Comparison of ENCODE assay signal across 20 mouse cellular contexts in the genomic region with DNA sequence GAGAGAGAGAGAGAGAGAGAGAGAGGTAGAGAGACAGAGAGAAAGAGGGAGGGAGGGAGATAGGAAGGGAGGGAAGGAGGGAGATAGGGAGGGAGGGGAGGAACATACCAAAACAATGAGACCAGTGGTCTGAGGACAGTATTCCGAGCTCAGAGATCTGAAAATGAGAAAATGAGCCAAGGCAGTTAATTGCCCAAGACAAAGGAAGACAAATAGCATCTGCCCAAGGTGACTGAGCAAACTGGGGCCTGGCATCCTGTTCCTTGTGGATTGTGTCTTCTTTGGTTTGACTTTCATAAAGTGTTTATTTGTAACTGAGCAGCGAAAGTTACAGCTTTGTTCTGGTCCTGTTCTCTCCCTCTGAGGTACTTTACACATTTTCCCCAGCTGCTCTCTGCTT.
A peak's percentile ranks its signal among the peaks of the same experiment; 100 is the strongest.
DNase-seq lines count a peak whose midpoint lies in the region; ATAC-seq and TF ChIP-seq lines count a peak whose summit lies in the region.
"Had no signal": no experiment of that assay in that cellular context is flagged by ENCODE, and none has a peak within 500 bp of the region (broad histone marks: within the 10 kb centered on the region; RNA-seq: fewer than 3 reads in every experiment).

No protein-coding gene starts in this region.

- WGBS in kidney, embryonic 16.5 days = 36% methylated on average over 2 of the region's 2 CpGs
- WGBS in kidney, postnatal 0 days = 29% methylated on average over 2 of the region's 2 CpGs

- H3K36me3 ChIP-seq in kidney, embryonic 16.5 days (ENCODE audit: insufficient read depth, low read length) = no peaks in the 10 kb centered on the region
- H3K36me3 ChIP-seq in kidney, postnatal 0 days (ENCODE audit: insufficient read depth, low read length) = no peaks in the 10 kb centered on the region
- H3K36me3 ChIP-seq: G1E had no signal

- peak; percentile 23 for DNase-seq in heart, adult 11 months
- DNase-seq in heart, postnatal 25 days (ENCODE audit: low spot score) = no peak
- DNase-seq in kidney, postnatal 4 days = no peak
- DNase-seq in kidney, postnatal 0 days (ENCODE audit: low spot score) = peak; percentile 71
- no peak for DNase-seq in kidney, postnatal 14 days
- DNase-seq: adrenal gland, adult 2 months; adrenal gland, adult 8-10 months; adrenal gland, postnatal 10 days; adrenal gland, postnatal 14 days; adrenal gland, postnatal 25 days; adrenal gland, postnatal 36 days; B cell, adult 2 months; cerebellum, adult 11 months; cerebellum, adult 11-12 months; cerebellum, adult 18-20 months had no signal

- no peak overlapping the region for H3K4me2 ChIP-seq in kidney, embryonic 16.5 days (replicated peaks; ENCODE audit: low read depth, low read length)
- no peak overlapping the region for H3K4me2 ChIP-seq in kidney, postnatal 0 days (ENCODE audit: low read length)

- intact Hi-C loops in heart, postnatal 25 days (cut with DNase I) = no loop called here

- no peaks in the 10 kb centered on the region for H3K27me3 ChIP-seq in kidney, embryonic 16.5 days (ENCODE audit: insufficient read depth, low read length)
- H3K27me3 ChIP-seq in kidney, postnatal 0 days (ENCODE audit: insufficient read depth, low read length) = no peaks in the 10 kb centered on the region
- H3K27me3 ChIP-seq: Patski had no signal

- no peak overlapping the region for H3K4me3 ChIP-seq in kidney, embryonic 16.5 days (ENCODE audit: low read length)
- H3K4me3 ChIP-seq in kidney, postnatal 0 days (replicated peaks; ENCODE audit: low read depth, low read length) = no peak overlapping the region

- no peak for TF ChIP-seq CTCF in kidney, postnatal 0 days (IDR thresholded peaks at IDR 0.05; ENCODE audit: low read depth)

- peak; percentile 51; the same call in 1 of the 2 replicates for ATAC-seq in kidney, embryonic 16.5 days (ENCODE audit: low FRiP score, low TSS enrichment)
- no peak for ATAC-seq in kidney, postnatal 0 days (replicated peaks; ENCODE audit: low FRiP score, low read depth)
- ATAC-seq: activated CD4-positive, CD25-positive, alpha-beta regulatory T cell, adult 4 months; CD4-positive, CD25-positive, alpha-beta regulatory T cell, adult 4 months; Patski had no signal

- H3K4me1 ChIP-seq in kidney, embryonic 16.5 days (ENCODE audit: insufficient read depth, low read length) = no peaks in the 10 kb centered on the region
- no peaks in the 10 kb centered on the region for H3K4me1 ChIP-seq in kidney, postnatal 0 days (replicated peaks; ENCODE audit: insufficient read depth, low read length)

- no peak overlapping the region for H3K27ac ChIP-seq in kidney, embryonic 16.5 days (ENCODE audit: low read length)
- H3K27ac ChIP-seq in kidney, postnatal 0 days = no peak overlapping the region

- H3K9ac ChIP-seq in kidney, embryonic 16.5 days (replicated peaks; ENCODE audit: low read length) = no peak overlapping the region
- H3K9ac ChIP-seq in kidney, postnatal 0 days (ENCODE audit: low read depth, low read length) = no peak overlapping the region

- H3K9me3 ChIP-seq in kidney, embryonic 16.5 days (ENCODE audit: low read length) = no peaks in the 10 kb centered on the region
- H3K9me3 ChIP-seq in kidney, postnatal 0 days (replicated peaks; ENCODE audit: low read length) = no peaks in the 10 kb centered on the region
- H3K9me3 ChIP-seq: G1E had no signal

Comparison
In these comparisons a context has a peak if more than half of its experiments do, and no peak if none do; other contexts are left out.
1. DNase-seq: peak in heart, adult 11 months (single experiment) and kidney, postnatal 0 days (single experiment); none in heart, postnatal 25 days (single experiment), kidney, postnatal 4 days (0 of 2) and kidney, postnatal 14 days (single experiment).